Mouse (Mus musculus): ENCODE measurements around the gene Vapb.

Gene Vapb

GRCm38 (mm10) chr2:173789945-173790804 is 52.9 kb downstream of the Vapb start:
- peak; percentile 92 to 94 for DNase-seq (ENCODE audit: inconsistent age in 2 of 2, low spot score in 1 of 2)

DNA sequence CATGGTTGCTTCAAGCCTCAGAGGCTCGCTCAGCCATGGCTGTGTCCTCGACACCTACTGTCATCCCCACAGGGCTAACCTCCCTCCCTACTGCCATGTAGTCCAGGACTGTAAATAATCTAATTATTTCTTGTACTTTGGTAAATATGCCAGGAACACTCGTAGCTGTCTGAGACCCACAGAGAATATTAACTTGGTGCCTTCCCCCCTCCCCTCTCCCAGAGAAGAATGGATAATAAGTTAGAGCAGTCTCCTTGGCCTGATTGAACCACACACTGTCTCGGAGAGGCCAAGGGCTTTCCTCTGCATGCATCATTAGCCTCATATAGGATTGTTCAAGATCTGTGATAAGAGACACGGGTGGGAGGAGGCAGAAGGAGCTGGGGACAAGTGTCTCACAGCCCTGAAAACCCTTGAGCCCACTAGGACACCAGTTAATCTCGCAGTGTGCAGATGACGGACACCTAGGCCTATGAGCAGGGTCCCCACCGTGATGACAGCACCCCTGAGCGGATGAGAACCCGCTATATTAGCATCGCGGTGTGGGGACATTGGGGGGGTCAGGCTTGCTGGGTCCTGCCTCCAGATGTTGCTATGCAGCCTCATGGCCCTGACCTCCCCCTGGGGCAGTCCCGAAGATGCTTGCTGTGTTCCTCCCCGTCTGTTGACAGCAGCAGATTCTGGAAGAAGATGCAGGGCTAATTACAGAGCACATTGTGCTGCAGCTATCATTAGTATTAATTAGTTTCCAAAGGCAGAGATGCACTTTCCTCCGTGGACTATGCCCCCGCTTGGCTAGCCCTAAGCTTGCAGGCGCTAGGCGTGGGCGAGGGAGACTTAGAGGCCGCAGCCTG is 54.8 kb downstream of the Vapb start:
- peak in 1 of 2 experiments; percentile 56 for DNase-seq (ENCODE audit: inconsistent age in 2 of 2, low spot score in 1 of 2)

- DNase-seq (ENCODE audit: inconsistent age in 2 of 2, low spot score in 1 of 2) = no peak
Observed at GRCm38 (mm10) chr2:173794018-173794417, 56.7 kb downstream of the Vapb start.

- peak in 1 of 2 experiments; percentile 66 for DNase-seq (ENCODE audit: inconsistent age in 2 of 2, low spot score in 1 of 2)
Observed at GRCm38 (mm10) chr2:173794531-173795510, 57.5 kb downstream of the Vapb start.

- no peak for DNase-seq (ENCODE audit: inconsistent age in 2 of 2, low spot score in 1 of 2)
Observed at GRCm38 (mm10) chr2:173795801-173796673, 58.7 kb downstream of the Vapb start.

GRCm38 (mm10) chr2:173796674-173796963 is 59.3 kb downstream of the Vapb start:
- DNase-seq (ENCODE audit: inconsistent age in 2 of 2, low spot score in 1 of 2) = no peak

DNA sequence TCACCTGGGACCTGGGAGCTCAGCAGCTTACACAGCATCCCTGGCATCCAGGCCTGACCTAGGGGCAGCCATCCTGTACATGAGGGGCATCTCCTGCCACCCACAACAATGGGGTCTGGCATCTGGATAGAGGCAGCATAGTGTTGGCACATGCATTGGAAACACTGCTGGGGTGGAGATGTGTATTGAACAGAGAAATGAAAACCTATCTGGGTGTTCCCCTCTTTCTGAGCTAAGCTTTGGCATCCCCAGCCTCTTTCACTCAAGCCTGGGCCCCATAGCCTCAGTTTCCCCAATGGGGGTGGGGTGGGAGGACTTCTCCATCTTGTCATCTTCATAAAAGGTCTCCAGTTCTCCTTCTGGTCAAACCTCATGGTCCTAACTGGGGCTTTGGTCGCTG is 62.2 kb downstream of the Vapb start:
- DNase-seq (ENCODE audit: inconsistent age in 2 of 2, low spot score in 1 of 2) = peak in 1 of 2 experiments; percentile 16

DNA sequence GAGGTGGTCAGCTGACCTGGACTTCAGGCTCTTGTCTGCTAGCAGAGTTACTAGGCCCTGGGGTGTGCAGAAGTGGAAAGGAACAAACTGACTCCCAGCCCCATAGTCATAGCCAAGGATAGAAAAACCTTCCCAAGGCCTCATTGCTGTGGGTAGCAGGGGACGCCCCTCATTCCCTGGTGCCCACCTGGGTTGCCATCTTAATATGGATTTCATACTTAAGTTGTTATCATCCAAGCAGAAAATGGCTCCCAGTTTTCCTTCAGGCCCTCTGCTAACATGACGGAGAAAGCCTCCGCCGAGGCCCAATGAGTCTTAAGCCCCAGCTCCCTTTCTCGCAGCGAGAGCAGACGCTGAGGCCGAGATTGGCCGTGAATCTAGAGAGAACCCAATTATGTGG is 63.3 kb downstream of the Vapb start:
- peak in 1 of 2 experiments; percentile 21 for DNase-seq (ENCODE audit: inconsistent age in 2 of 2, low spot score in 1 of 2)

DNA sequence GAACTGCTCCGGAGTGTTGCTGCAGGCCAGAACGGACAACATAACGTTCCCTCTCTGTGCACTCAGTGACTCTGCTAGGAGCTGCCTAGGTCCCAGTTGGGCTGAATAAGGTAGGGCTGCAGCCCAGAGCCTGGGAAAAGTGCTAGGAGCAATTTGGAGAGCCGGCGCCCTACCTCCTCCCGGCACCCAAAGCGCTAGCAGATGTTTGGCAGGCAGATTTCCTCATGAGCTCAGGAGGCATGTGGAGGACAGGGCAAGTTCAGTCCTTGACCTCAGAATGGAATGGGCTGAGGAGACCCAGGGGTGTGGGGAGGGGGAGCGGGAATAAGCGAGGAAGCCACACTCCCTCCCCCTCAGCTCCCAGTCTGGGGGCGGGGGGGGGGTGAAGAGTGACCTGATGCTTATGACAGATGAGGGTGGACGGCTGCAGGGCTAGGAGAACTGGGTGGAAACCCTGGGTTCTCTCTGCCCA is 64.1 kb downstream of the Vapb start:
- DNase-seq (ENCODE audit: inconsistent age in 2 of 2, low spot score in 1 of 2) = no peak

DNA sequence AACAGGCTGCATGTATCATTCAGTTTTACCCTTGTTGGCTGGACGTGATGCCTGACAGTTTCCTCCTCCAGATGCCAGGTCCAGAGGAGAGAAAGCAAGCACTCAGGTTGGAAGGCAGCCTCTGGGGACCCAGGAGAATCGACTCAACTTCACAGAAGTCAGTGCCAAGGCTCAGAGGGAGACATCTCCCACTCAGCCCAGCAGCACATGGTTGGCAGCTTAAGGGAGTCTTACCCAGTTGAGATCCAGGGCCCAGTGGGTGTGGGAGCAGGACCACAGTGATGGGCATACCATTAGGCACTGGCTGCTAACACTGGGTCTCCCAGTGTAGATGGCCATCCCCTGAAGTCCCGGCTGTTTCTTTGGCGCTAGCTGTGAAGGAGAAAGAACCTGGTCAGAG is 64.9 kb downstream of the Vapb start:
- DNase-seq (ENCODE audit: inconsistent age in 2 of 2, low spot score in 1 of 2) = no peak

DNA sequence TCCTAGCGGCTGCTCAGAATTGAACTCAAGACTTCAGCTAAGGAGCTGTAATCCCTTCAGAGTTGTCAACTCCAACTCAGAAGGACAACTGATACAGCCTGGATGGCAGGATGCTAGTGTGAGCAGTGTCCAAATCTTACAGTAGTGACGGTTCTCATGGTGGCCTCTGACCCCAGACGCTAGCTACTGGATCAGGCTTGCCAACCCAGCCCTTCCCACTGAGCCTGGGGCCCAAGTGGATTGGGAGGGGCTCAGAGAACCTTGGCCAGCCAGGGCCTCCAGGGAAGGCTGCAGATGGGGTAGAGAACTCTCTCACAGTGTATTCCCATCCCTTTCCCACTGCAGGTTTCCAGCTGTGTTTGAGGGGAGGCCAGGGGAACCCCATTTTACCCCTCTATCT is 65.6 kb downstream of the Vapb start:
- no peak for DNase-seq (ENCODE audit: inconsistent age in 2 of 2, low spot score in 1 of 2)

- no peak for DNase-seq (ENCODE audit: inconsistent age in 2 of 2, low spot score in 1 of 2)
Observed at GRCm38 (mm10) chr2:173803827-173804226, 66.5 kb downstream of the Vapb start.

- no peak for DNase-seq (ENCODE audit: inconsistent age in 2 of 2, low spot score in 1 of 2)
Observed at GRCm38 (mm10) chr2:173806621-173807020, 69.3 kb downstream of the Vapb start.

GRCm38 (mm10) chr2:173808942-173809341 is 71.6 kb downstream of the Vapb start:
- peak in 1 of 2 experiments; percentile 46 for DNase-seq (ENCODE audit: inconsistent age in 2 of 2, low spot score in 1 of 2)

- DNase-seq (ENCODE audit: inconsistent age in 2 of 2, low spot score in 1 of 2) = no peak
Observed at GRCm38 (mm10) chr2:173810036-173810850, 72.9 kb downstream of the Vapb start.

DNA sequence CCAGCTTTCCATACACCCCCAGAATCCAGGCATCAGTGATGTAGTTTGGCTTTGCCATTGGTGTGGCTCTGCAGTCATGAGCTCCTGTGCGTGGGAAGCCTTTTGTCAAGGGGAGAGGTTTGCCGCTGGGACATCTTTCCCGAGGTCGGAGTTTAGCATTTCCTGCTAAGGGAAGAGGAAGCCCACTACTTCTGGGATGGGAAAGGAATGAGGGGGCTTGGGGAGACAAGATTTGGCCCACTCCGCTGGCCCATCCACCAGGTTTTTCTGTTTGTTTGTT is 73.5 kb downstream of the Vapb start:
- no peak for DNase-seq (ENCODE audit: inconsistent age in 2 of 2, low spot score in 1 of 2)

- DNase-seq (ENCODE audit: inconsistent age in 2 of 2, low spot score in 1 of 2) = peak in 1 of 2 experiments; percentile 59
Observed at GRCm38 (mm10) chr2:173811850-173812249, 74.5 kb downstream of the Vapb start.

DNA sequence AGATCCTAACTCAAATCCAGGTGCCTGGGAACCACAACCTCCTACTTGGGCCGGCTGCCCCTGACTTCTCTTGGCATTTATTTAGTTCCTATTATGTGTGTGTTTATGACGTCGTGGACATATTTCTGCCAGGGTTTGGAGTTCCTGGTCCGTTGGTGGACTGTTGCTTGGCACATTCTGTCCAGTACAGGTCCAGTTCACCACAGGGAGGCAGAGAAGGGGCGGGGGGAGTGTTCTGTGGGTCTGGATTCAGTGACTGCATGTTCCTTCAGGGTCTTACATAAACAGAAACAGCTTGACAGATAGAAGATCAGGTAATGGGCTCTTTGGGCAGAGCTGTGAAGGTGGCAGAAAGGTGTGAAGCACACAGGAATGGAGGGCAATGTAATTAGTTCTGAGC is 75.8 kb downstream of the Vapb start:
- peak in 1 of 2 experiments; percentile 47 for DNase-seq (ENCODE audit: inconsistent age in 2 of 2, low spot score in 1 of 2)

DNA sequence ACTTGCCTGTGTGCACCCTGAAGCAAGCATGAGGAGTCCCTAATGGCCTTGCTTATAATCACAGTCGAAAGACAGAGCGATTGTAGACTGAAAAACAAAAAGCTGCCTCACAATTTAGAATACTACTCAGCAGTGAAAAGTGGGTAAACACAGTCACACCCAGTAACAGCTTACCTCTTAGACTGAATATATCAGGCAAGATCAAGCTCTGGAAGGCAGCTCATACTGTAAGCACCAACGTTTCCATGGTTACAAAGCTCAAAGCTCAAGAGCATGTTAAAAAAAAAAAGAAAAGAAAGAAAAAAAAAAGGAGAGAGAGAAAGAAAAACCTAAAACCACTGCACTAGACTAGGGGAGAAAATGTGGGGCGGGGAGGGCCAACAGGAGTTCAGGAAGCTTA is 89.0 kb downstream of the Vapb start:
- no peak for DNase-seq (ENCODE audit: inconsistent age in 2 of 2, low spot score in 1 of 2)

Data from adrenal gland, adult (tissue).